Comparison of ENCODE assay signal across 17 mouse cellular contexts in the genomic region with DNA sequence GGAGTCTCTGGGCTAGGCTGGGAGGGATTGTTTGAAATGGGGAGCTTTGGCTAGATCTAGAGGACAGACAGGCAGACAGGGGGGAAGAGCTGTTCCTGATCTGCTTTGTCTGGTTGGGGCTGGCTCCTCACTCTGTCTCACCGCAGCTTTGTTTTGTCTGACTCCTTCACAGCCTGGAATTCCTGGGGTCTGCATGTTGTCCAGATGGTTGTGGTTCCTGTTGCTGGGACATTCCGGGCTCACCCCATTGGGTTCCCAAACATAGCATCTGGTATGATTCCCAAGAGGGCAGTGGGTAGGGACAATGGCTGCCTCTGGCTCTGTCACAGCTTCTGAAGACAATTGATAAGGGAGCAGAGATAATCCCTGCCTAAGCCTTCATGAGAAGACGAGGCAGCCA.
"Had no signal": no experiment of that assay in that cellular context is flagged by ENCODE, and none has a peak within 500 bp of the region (broad histone marks: within the 10 kb centered on the region; RNA-seq: fewer than 3 reads in every experiment).

No protein-coding gene starts in this region.

- H3K27me3 ChIP-seq: limb, embryonic 12.5 days; limb, embryonic 15.5 days; lung, embryonic 15.5 days; neural tube, embryonic 12.5 days; neural tube, embryonic 15.5 days; stomach, embryonic 15.5 days had no signal

- ATAC-seq: liver, postnatal 0 days had no signal

- H3K4me1 ChIP-seq: limb, embryonic 12.5 days; limb, embryonic 15.5 days; neural tube, embryonic 12.5 days; neural tube, embryonic 15.5 days; stomach, embryonic 15.5 days had no signal

- DNase-seq: kidney, adult 18-20 months; kidney, adult 9 months; kidney, postnatal 36 days; left cerebral cortex, postnatal 4 days; liver, postnatal 0 days; lung, postnatal 4 days; midbrain, embryonic 14.5 days; right cerebral cortex, postnatal 4 days; spleen, adult 18-20 months; thymus, postnatal 25 days had no signal

- H3K9me3 ChIP-seq: limb, embryonic 12.5 days; limb, embryonic 15.5 days; lung, embryonic 15.5 days; neural tube, embryonic 12.5 days; neural tube, embryonic 15.5 days; stomach, embryonic 15.5 days had no signal

- H3K27ac ChIP-seq: limb, embryonic 12.5 days; limb, embryonic 15.5 days; liver, embryonic 14.5 days; lung, embryonic 15.5 days; neural tube, embryonic 12.5 days; neural tube, embryonic 15.5 days; stomach, embryonic 15.5 days had no signal

- H3K36me3 ChIP-seq: limb, embryonic 12.5 days; limb, embryonic 15.5 days; lung, embryonic 15.5 days; neural tube, embryonic 12.5 days; neural tube, embryonic 15.5 days; stomach, embryonic 15.5 days had no signal

- H3K4me3 ChIP-seq: limb, embryonic 12.5 days; limb, embryonic 15.5 days; lung, embryonic 15.5 days; neural tube, embryonic 12.5 days; neural tube, embryonic 15.5 days; stomach, embryonic 15.5 days had no signal
